Mouse (Mus musculus): ENCODE data around the gene Egfr.

- TF ChIP-seq POLR2A (IDR thresholded peaks at IDR 0.05; ENCODE audit: low read depth, low read length) (no peak), CTCF (IDR thresholded peaks at IDR 0.05; ENCODE audit: borderline replicate concordance, insufficient read depth, low read length) (no peak)
Measured at GRCm38 (mm10) chr11:16914756-16915155, 162.8 kb downstream of the Egfr start.
